Mouse (Mus musculus): ENCODE measurements at regions not wholly inside any gene's neighbourhood (a gene's known extent, or its start where the extent isn't known, plus 50 kb on each side); places are given as distances from the start of the nearest gene placed in this dataset.

DNA sequence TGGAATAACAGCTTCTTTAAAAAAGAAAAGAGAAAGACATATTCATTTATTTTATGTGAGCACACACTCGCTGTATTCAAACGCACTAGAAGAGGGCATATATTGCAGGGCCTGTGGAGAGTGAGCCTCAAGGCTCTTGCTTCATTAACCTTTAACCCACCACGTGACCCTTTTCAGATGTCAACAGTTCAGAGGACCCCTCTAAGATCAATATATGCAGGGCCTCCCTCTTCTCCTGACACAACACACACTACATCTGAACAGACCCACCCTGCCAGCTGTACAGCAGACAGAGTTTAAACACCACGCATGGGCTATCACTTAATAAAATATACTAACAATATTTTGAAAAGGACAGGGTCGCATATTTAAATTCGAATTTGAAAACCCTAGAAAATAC is 242.7 kb upstream of the Adamts16 start:
- TF ChIP-seq EP300 (IDR thresholded peaks at IDR 0.05): no peak
- TF ChIP-seq CTCF (IDR thresholded peaks at IDR 0.05): no peak
- Histone ChIP-seq H3K9me3 (ENCODE audit: low read length) (no peaks in the 10 kb centered on the region), H3K4me1 (ENCODE audit: insufficient read depth, low read depth, low read length) (no peaks in the 10 kb centered on the region), H3K27me3 (replicated peaks; ENCODE audit: insufficient read depth, low read length) (no peaks in the 10 kb centered on the region), H3K4me3 (ENCODE audit: low read depth, low read length) (no peak overlapping the region), H3K27ac (ENCODE audit: low read length) (no peak overlapping the region), H3K9ac (replicated peaks; ENCODE audit: low read depth) (no peak overlapping the region), H3K36me3 (ENCODE audit: insufficient read depth, low read length) (no peaks in the 10 kb centered on the region), H3K4me2 (replicated peaks; ENCODE audit: low read depth, low read length) (no peak overlapping the region)
- 41% methylated on average over 6 of the region's 6 CpGs for WGBS
- no peak for DNase-seq (ENCODE audit: low spot score)
- no peak for ATAC-seq

DNA sequence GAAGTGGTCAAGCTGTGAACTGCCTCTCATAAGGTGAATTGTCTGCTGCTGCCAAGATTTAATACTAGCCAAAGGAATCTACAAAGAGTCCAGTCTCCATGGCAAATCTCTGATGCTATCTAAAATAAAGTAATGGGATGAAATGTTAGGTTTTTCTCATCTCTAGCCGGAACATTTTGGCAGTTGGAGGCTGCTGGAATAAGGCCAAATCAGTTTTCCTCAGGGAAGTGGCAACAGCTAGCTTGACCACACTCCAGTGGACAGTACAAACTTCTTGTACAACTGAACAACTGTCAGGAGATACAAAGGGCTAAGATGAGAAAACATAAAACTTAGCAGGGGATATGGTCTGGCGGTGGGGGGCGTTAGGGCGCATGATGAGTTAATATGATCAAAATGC is 234.3 kb upstream of the Adamts16 start:
- H3K4me1 ChIP-seq (ENCODE audit: insufficient read depth, low read depth, low read length): no peaks in the 10 kb centered on the region
- ATAC-seq (no peak), DNase-seq (ENCODE audit: low spot score) (no peak)
- H3K36me3 ChIP-seq (ENCODE audit: insufficient read depth, low read length): no peaks in the 10 kb centered on the region
- no peak overlapping the region for H3K9ac ChIP-seq (replicated peaks; ENCODE audit: low read depth)
- WGBS: 73% methylated on average over 4 of the region's 4 CpGs
- H3K4me2 ChIP-seq (replicated peaks; ENCODE audit: low read depth, low read length): no peak overlapping the region
- no peaks in the 10 kb centered on the region for H3K27me3 ChIP-seq (replicated peaks; ENCODE audit: insufficient read depth, low read length)
- no peak overlapping the region for H3K27ac ChIP-seq (ENCODE audit: low read length)
- TF ChIP-seq EP300 (IDR thresholded peaks at IDR 0.05) (no peak), CTCF (IDR thresholded peaks at IDR 0.05) (no peak)
- H3K9me3 ChIP-seq (ENCODE audit: low read length): no peaks in the 10 kb centered on the region
- H3K4me3 ChIP-seq (ENCODE audit: low read depth, low read length): no peak overlapping the region

DNA sequence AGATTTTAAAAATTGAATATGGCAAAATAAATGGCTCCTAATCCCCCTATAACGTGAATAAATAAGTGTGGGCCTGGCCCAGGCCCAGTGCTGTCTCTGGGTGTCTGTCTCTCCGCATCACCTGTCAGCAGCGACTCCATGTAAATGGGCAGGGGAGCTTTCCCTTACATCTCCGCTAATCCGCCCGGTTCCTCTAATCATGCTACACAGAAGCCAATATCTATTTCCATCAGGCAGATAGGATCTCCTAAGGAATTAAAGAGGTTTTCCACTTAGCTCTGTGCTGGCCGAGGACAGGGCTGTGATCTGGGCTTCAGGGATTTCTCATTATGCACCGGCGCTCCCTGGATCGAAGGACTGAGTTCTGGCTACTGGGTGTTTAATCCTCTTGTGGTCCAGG is 232.4 kb upstream of the Adamts16 start:
- H3K9ac ChIP-seq (replicated peaks; ENCODE audit: low read depth): no peak overlapping the region
- H3K4me1 ChIP-seq (ENCODE audit: insufficient read depth, low read depth, low read length): no peaks in the 10 kb centered on the region
- H3K9me3 ChIP-seq (ENCODE audit: low read length): no peaks in the 10 kb centered on the region
- no peaks in the 10 kb centered on the region for H3K27me3 ChIP-seq (replicated peaks; ENCODE audit: insufficient read depth, low read length)
- no peak overlapping the region for H3K4me2 ChIP-seq (replicated peaks; ENCODE audit: low read depth, low read length)
- 61% methylated on average over 10 of the region's 10 CpGs for WGBS
- H3K36me3 ChIP-seq (ENCODE audit: insufficient read depth, low read length): no peaks in the 10 kb centered on the region
- H3K27ac ChIP-seq (ENCODE audit: low read length): no peak overlapping the region
- DNase-seq (ENCODE audit: low spot score): no peak
- TF ChIP-seq EP300 (IDR thresholded peaks at IDR 0.05): no peak
- no peak for TF ChIP-seq CTCF (IDR thresholded peaks at IDR 0.05)
- no peak for ATAC-seq
- no peak overlapping the region for H3K4me3 ChIP-seq (ENCODE audit: low read depth, low read length)

DNA sequence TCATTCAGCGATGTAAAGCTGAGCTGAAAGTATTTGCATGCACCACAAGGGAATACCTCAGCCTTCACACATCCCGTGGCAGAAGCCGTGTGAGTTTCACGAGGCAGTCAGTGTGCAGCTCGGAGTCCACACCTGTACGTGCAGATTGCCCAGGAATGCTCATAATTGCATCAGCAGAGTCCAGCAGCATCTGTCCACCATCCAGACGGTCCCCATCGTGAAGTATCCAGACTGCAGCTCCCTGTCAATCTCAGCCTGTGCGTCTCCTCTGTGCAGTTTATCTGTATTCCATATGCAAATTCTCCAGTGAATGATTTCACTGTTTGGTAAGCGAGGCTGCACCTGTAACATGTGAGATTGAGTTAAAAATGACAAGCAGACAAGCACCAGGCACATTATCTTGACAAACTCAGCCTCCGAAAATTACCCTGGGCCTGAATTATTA is 227.2 kb upstream of the Adamts16 start:
- H3K4me2 ChIP-seq (replicated peaks; ENCODE audit: low read depth, low read length): no peak overlapping the region
- H3K36me3 ChIP-seq (ENCODE audit: insufficient read depth, low read length): no peaks in the 10 kb centered on the region
- no peak for DNase-seq (ENCODE audit: low spot score)
- no peak overlapping the region for H3K27ac ChIP-seq (ENCODE audit: low read length)
- H3K4me3 ChIP-seq (ENCODE audit: low read depth, low read length): no peak overlapping the region
- no peak for TF ChIP-seq EP300 (IDR thresholded peaks at IDR 0.05)
- no peak for TF ChIP-seq CTCF (IDR thresholded peaks at IDR 0.05)
- no peak overlapping the region for H3K9ac ChIP-seq (replicated peaks; ENCODE audit: low read depth)
- no peaks in the 10 kb centered on the region for H3K9me3 ChIP-seq (ENCODE audit: low read length)
- no peaks in the 10 kb centered on the region for H3K4me1 ChIP-seq (ENCODE audit: insufficient read depth, low read depth, low read length)
- WGBS: 56% methylated on average over 11 of the region's 11 CpGs
- no peaks in the 10 kb centered on the region for H3K27me3 ChIP-seq (replicated peaks; ENCODE audit: insufficient read depth, low read length)
- ATAC-seq: no peak

DNA sequence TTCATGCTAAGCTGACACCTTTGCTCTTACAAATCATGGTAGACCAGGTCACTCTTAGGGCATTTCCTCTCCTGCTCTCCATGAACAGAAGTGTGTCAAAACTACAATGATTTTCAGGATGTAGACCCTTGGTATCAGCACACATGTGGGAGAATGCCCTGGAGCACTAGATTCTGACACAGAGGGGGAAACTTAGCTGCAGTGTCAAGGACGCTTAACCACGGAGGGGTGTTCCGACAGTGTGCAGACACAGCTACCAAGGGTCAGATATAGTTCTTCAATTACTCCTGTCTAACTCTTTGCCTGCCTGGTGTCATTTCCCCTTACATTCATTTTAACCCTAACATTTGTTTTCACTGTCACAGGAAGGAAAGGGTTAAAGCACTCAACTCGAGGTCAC is 226.4 kb upstream of the Adamts16 start:
- no peaks in the 10 kb centered on the region for H3K27me3 ChIP-seq (replicated peaks; ENCODE audit: insufficient read depth, low read length)
- H3K4me1 ChIP-seq (ENCODE audit: insufficient read depth, low read depth, low read length): no peaks in the 10 kb centered on the region
- TF ChIP-seq EP300 (IDR thresholded peaks at IDR 0.05): no peak
- no peak for TF ChIP-seq CTCF (IDR thresholded peaks at IDR 0.05)
- no peak overlapping the region for H3K27ac ChIP-seq (ENCODE audit: low read length)
- no peaks in the 10 kb centered on the region for H3K36me3 ChIP-seq (ENCODE audit: insufficient read depth, low read length)
- no peaks in the 10 kb centered on the region for H3K9me3 ChIP-seq (ENCODE audit: low read length)
- no peak overlapping the region for H3K4me3 ChIP-seq (ENCODE audit: low read depth, low read length)
- 20% methylated on average over 4 of the region's 4 CpGs for WGBS
- H3K4me2 ChIP-seq (replicated peaks; ENCODE audit: low read depth, low read length): no peak overlapping the region
- DNase-seq (ENCODE audit: low spot score) (no peak), ATAC-seq (no peak)
- no peak overlapping the region for H3K9ac ChIP-seq (replicated peaks; ENCODE audit: low read depth)

DNA sequence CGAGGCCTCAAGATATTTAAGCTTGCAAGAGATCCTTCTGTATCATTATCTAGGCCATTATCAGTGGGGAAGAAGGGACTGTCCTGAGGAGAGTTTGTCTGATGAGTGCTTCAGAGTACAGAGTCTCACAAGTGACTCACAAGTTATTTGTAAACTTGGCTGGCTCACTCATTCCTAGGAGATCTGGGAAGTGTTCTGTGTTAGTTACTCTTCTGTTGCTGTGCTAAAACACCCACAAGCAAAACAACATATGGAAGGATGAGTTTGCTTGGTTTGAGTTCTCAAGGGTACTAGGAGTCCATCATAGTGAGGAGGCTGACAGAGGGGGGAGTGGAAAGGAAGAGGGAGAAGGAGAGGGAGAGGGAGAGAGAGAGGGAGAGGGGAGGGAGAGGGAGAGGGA is 224.0 kb upstream of the Adamts16 start:
- Histone ChIP-seq H3K4me1 (ENCODE audit: insufficient read depth, low read depth, low read length) (no peaks in the 10 kb centered on the region), H3K9ac (replicated peaks; ENCODE audit: low read depth) (no peak overlapping the region), H3K4me2 (replicated peaks; ENCODE audit: low read depth, low read length) (no peak overlapping the region), H3K27ac (ENCODE audit: low read length) (no peak overlapping the region), H3K27me3 (replicated peaks; ENCODE audit: insufficient read depth, low read length) (no peaks in the 10 kb centered on the region), H3K9me3 (ENCODE audit: low read length) (no peaks in the 10 kb centered on the region), H3K4me3 (ENCODE audit: low read depth, low read length) (no peak overlapping the region), H3K36me3 (ENCODE audit: insufficient read depth, low read length) (no peaks in the 10 kb centered on the region)
- TF ChIP-seq EP300 (IDR thresholded peaks at IDR 0.05) (no peak), CTCF (IDR thresholded peaks at IDR 0.05) (no peak)
- no peak for ATAC-seq
- no peak for DNase-seq (ENCODE audit: low spot score)
- WGBS: 35% methylated on average over 1 of the region's 1 CpGs

DNA sequence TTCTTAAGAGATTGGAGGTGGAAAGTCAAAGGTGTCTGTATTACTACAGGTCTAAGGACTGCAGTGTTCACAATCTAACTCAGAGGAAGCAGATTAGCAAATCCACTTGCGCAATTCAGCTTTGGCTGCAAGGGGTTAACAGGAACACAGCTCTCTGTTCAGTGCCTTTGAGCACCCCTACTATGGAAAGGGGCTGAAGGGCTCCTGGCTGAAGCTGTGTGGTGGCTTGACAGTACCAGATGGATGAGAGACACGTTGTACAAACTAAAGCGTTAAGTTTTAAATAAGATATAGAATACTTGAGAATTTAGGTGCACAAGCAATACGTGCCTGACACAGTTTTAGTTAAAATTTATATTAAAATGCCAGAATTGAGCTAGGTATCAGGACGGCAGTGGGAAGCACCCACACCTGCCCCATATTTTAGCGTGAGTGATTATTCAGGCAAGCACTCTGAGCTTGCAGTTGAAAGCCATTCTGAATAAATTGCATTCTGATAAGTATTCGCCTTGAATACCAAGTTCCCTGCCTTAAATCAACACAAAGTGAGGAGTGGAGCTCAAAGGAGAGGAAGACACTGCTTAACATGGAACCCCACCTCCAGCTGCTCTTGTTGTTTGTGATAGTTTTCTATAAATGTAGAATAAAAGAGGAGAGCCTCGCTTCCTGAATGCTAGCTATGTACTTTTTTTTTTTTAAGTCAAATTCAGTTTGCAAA is 223.1 kb upstream of the Adamts16 start:
- no peaks in the 10 kb centered on the region for H3K27me3 ChIP-seq (replicated peaks; ENCODE audit: insufficient read depth, low read length)
- no peak overlapping the region for H3K4me2 ChIP-seq (replicated peaks; ENCODE audit: low read depth, low read length)
- no peak for ATAC-seq
- TF ChIP-seq EP300 (IDR thresholded peaks at IDR 0.05): no peak
- no peak for TF ChIP-seq CTCF (IDR thresholded peaks at IDR 0.05)
- DNase-seq (ENCODE audit: low spot score): no peak
- H3K9ac ChIP-seq (replicated peaks; ENCODE audit: low read depth): no peak overlapping the region
- no peaks in the 10 kb centered on the region for H3K4me1 ChIP-seq (ENCODE audit: insufficient read depth, low read depth, low read length)
- H3K4me3 ChIP-seq (ENCODE audit: low read depth, low read length): no peak overlapping the region
- H3K36me3 ChIP-seq (ENCODE audit: insufficient read depth, low read length): no peaks in the 10 kb centered on the region
- H3K9me3 ChIP-seq (ENCODE audit: low read length): no peaks in the 10 kb centered on the region
- WGBS: 50% methylated on average over 8 of the region's 8 CpGs
- H3K27ac ChIP-seq (ENCODE audit: low read length): no peak overlapping the region
